Mouse (Mus musculus): ENCODE measurements around the gene Cnot2. TPM values are rescaled to one million over a fixed set of nuclear protein-coding genes. Genes with fewer than 3 reads are reported as not detected.
A peak's percentile ranks its signal among the peaks of the same experiment; 100 is the strongest.

Gene Cnot2
- total RNA-seq, 2 experiments from 2014 or later: 60.3 to 66.9 TPM

GRCm38 (mm10) chr10:116476559-116476958 is 104.8 kb downstream of the Cnot2 start:
- no peak for DNase-seq

- no peak for DNase-seq
These were observed 105.6 kb downstream of the Cnot2 start for GRCm38 (mm10) chr10:116475725-116476124.

- peak; percentile 43 for DNase-seq
These were observed 107.4 kb downstream of the Cnot2 start, which contains the start of gene Kcnmb4 for GRCm38 (mm10) chr10:116473759-116474549. TSS of gene Kcnmb4 (minus strand) at chr10:116473878.

GRCm38 (mm10) chr10:116473071-116473758 is 108.1 kb downstream of the Cnot2 start:
- peak; percentile 25 for DNase-seq

- DNase-seq: no peak
These were observed 108.7 kb downstream of the Cnot2 start for GRCm38 (mm10) chr10:116472579-116472978.

GRCm38 (mm10) chr10:116470306-116470925 is 110.9 kb downstream of the Cnot2 start:
- DNase-seq: no peak

GRCm38 (mm10) chr10:116468094-116468493 is 113.2 kb downstream of the Cnot2 start:
- no peak for DNase-seq

GRCm38 (mm10) chr10:116463753-116464345 is 117.5 kb downstream of the Cnot2 start:
- no peak for DNase-seq

GRCm38 (mm10) chr10:116461443-116461842 is 119.9 kb downstream of the Cnot2 start:
- no peak for DNase-seq

GRCm38 (mm10) chr10:116458786-116459185 is 122.5 kb downstream of the Cnot2 start:
- no peak for DNase-seq

GRCm38 (mm10) chr10:116452771-116453170 is 128.5 kb downstream of the Cnot2 start:
- DNase-seq: no peak

GRCm38 (mm10) chr10:116450621-116451020 is 130.7 kb downstream of the Cnot2 start:
- peak; percentile 14 for DNase-seq

- no peak for DNase-seq
These were observed 133.1 kb downstream of the Cnot2 start for GRCm38 (mm10) chr10:116448166-116448565.

GRCm38 (mm10) chr10:116447176-116447575 is 134.1 kb downstream of the Cnot2 start:
- DNase-seq: no peak

GRCm38 (mm10) chr10:116446040-116446439 is 135.3 kb downstream of the Cnot2 start:
- no peak for DNase-seq

GRCm38 (mm10) chr10:116444826-116445225 is 136.5 kb downstream of the Cnot2 start:
- no peak for DNase-seq

- DNase-seq: no peak
These were observed 136.9 kb downstream of the Cnot2 start for GRCm38 (mm10) chr10:116444371-116444770.

- no peak for DNase-seq
These were observed 140.4 kb downstream of the Cnot2 start for GRCm38 (mm10) chr10:116440946-116441345.

GRCm38 (mm10) chr10:116440088-116440487 is 141.2 kb downstream of the Cnot2 start:
- DNase-seq: no peak

GRCm38 (mm10) chr10:116435455-116435854 is 145.9 kb downstream of the Cnot2 start:
- no peak for DNase-seq
